Mouse (Mus musculus): ENCODE data around the gene Fgfr2. TPM values are rescaled to one million over a fixed set of nuclear protein-coding genes. Genes with fewer than 3 reads are reported as not detected.

Fgfr2 gene
- total and polyA plus RNA-seq, 2 experiments from 2014 or later = 12.1 to 32.6 TPM

GRCm38 (mm10) chr7:131669326-131669725, 1453.8 kb downstream of the Fgfr2 start:
- no peak for TF ChIP-seq CTCF (IDR thresholded peaks at IDR 0.05)
- Histone ChIP-seq H3K27me3 (ENCODE audit: insufficient read depth, low read length) (no peaks in the 10 kb centered on the region), H3K36me3 (ENCODE audit: insufficient read depth, low read length) (no peaks in the 10 kb centered on the region), H3K27ac (ENCODE audit: low read depth, low read length) (no peak overlapping the region), H3K9ac (replicated peaks; ENCODE audit: low read length, poor library complexity, severe bottlenecking) (no peak overlapping the region), H3K4me3 (ENCODE audit: low read depth, low read length) (no peak overlapping the region), H3K4me1 (ENCODE audit: insufficient read depth, low read length) (no peaks in the 10 kb centered on the region), H3K4me2 (ENCODE audit: low read depth, low read length, poor library complexity, severe bottlenecking) (no peak overlapping the region), H3K9me3 (ENCODE audit: low read length) (no peaks in the 10 kb centered on the region)
- no peak for DNase-seq (ENCODE audit: low spot score)
- ATAC-seq (ENCODE audit: low FRiP score) = no peak
- WGBS = 92% methylated on average over 4 of the region's 4 CpGs

- no peak overlapping the region for H3K9ac ChIP-seq (replicated peaks; ENCODE audit: low read length, poor library complexity, severe bottlenecking)
- no peaks in the 10 kb centered on the region for H3K4me1 ChIP-seq (ENCODE audit: insufficient read depth, low read length)
- DNase-seq (ENCODE audit: low spot score) (no peak), ATAC-seq (ENCODE audit: low FRiP score) (no peak)
- no peak overlapping the region for H3K27ac ChIP-seq (ENCODE audit: low read depth, low read length)
- 100% methylated on average over 1 of the region's 1 CpGs for WGBS
- no peaks in the 10 kb centered on the region for H3K36me3 ChIP-seq (ENCODE audit: insufficient read depth, low read length)
- H3K4me2 ChIP-seq (ENCODE audit: low read depth, low read length, poor library complexity, severe bottlenecking) = no peak overlapping the region
- no peaks in the 10 kb centered on the region for H3K9me3 ChIP-seq (ENCODE audit: low read length)
- TF ChIP-seq CTCF (IDR thresholded peaks at IDR 0.05) = no peak
- no peak overlapping the region for H3K4me3 ChIP-seq (ENCODE audit: low read depth, low read length)
- no peaks in the 10 kb centered on the region for H3K27me3 ChIP-seq (ENCODE audit: insufficient read depth, low read length)
Measured at GRCm38 (mm10) chr7:131660726-131661125, 1462.4 kb downstream of the Fgfr2 start.

GRCm38 (mm10) chr7:131656017-131656416, 1467.1 kb downstream of the Fgfr2 start:
- no peaks in the 10 kb centered on the region for H3K4me1 ChIP-seq (ENCODE audit: insufficient read depth, low read length)
- TF ChIP-seq CTCF (IDR thresholded peaks at IDR 0.05) = no peak
- H3K4me2 ChIP-seq (ENCODE audit: low read depth, low read length, poor library complexity, severe bottlenecking) = no peak overlapping the region
- H3K27ac ChIP-seq (ENCODE audit: low read depth, low read length) = no peak overlapping the region
- ATAC-seq (ENCODE audit: low FRiP score) = no peak
- H3K36me3 ChIP-seq (ENCODE audit: insufficient read depth, low read length) = no peaks in the 10 kb centered on the region
- DNase-seq (ENCODE audit: low spot score) = no peak
- H3K9ac ChIP-seq (replicated peaks; ENCODE audit: low read length, poor library complexity, severe bottlenecking) = no peak overlapping the region
- H3K9me3 ChIP-seq (ENCODE audit: low read length) = no peaks in the 10 kb centered on the region
- H3K4me3 ChIP-seq (ENCODE audit: low read depth, low read length) = no peak overlapping the region
- no peaks in the 10 kb centered on the region for H3K27me3 ChIP-seq (ENCODE audit: insufficient read depth, low read length)
- WGBS = 47% methylated on average over 7 of the region's 7 CpGs

GRCm38 (mm10) chr7:131653416-131653815, 1469.7 kb downstream of the Fgfr2 start:
- no peak for TF ChIP-seq CTCF (IDR thresholded peaks at IDR 0.05)
- 89% methylated on average over 6 of the region's 6 CpGs for WGBS
- H3K9ac ChIP-seq (replicated peaks; ENCODE audit: low read length, poor library complexity, severe bottlenecking) = no peak overlapping the region
- ATAC-seq (ENCODE audit: low FRiP score) = no peak
- H3K4me1 ChIP-seq (ENCODE audit: insufficient read depth, low read length) = no peaks in the 10 kb centered on the region
- no peak overlapping the region for H3K27ac ChIP-seq (ENCODE audit: low read depth, low read length)
- H3K27me3 ChIP-seq (ENCODE audit: insufficient read depth, low read length) = no peaks in the 10 kb centered on the region
- no peak overlapping the region for H3K4me2 ChIP-seq (ENCODE audit: low read depth, low read length, poor library complexity, severe bottlenecking)
- DNase-seq (ENCODE audit: low spot score) = no peak
- no peaks in the 10 kb centered on the region for H3K9me3 ChIP-seq (ENCODE audit: low read length)
- H3K4me3 ChIP-seq (ENCODE audit: low read depth, low read length) = no peak overlapping the region
- no peaks in the 10 kb centered on the region for H3K36me3 ChIP-seq (ENCODE audit: insufficient read depth, low read length)

- H3K27ac ChIP-seq (ENCODE audit: low read depth, low read length) = no peak overlapping the region
- no peak overlapping the region for H3K4me2 ChIP-seq (ENCODE audit: low read depth, low read length, poor library complexity, severe bottlenecking)
- H3K9ac ChIP-seq (replicated peaks; ENCODE audit: low read length, poor library complexity, severe bottlenecking) = no peak overlapping the region
- H3K4me3 ChIP-seq (ENCODE audit: low read depth, low read length) = no peak overlapping the region
- H3K4me1 ChIP-seq (ENCODE audit: insufficient read depth, low read length) = no peaks in the 10 kb centered on the region
- TF ChIP-seq CTCF (IDR thresholded peaks at IDR 0.05) = no peak
- no peak for DNase-seq (ENCODE audit: low spot score)
- H3K27me3 ChIP-seq (ENCODE audit: insufficient read depth, low read length) = no peaks in the 10 kb centered on the region
- ATAC-seq (ENCODE audit: low FRiP score) = no peak
- no peaks in the 10 kb centered on the region for H3K36me3 ChIP-seq (ENCODE audit: insufficient read depth, low read length)
- WGBS = 72% methylated on average over 12 of the region's 12 CpGs
- H3K9me3 ChIP-seq (ENCODE audit: low read length) = no peaks in the 10 kb centered on the region
Measured at GRCm38 (mm10) chr7:131651921-131652694, 1471.0 kb downstream of the Fgfr2 start.

GRCm38 (mm10) chr7:131650277-131650676, 1472.9 kb downstream of the Fgfr2 start:
- no peak for DNase-seq (ENCODE audit: low spot score)
- H3K27ac ChIP-seq (ENCODE audit: low read depth, low read length) = no peak overlapping the region
- no peak overlapping the region for H3K4me2 ChIP-seq (ENCODE audit: low read depth, low read length, poor library complexity, severe bottlenecking)
- no peak overlapping the region for H3K4me3 ChIP-seq (ENCODE audit: low read depth, low read length)
- peaks cover 9% of the 10 kb centered on the region for H3K27me3 ChIP-seq (ENCODE audit: insufficient read depth, low read length)
- H3K9ac ChIP-seq (replicated peaks; ENCODE audit: low read length, poor library complexity, severe bottlenecking) = no peak overlapping the region
- H3K36me3 ChIP-seq (ENCODE audit: insufficient read depth, low read length) = no peaks in the 10 kb centered on the region
- WGBS = 41% methylated on average over 2 of the region's 2 CpGs
- no peak for TF ChIP-seq CTCF (IDR thresholded peaks at IDR 0.05)
- no peaks in the 10 kb centered on the region for H3K4me1 ChIP-seq (ENCODE audit: insufficient read depth, low read length)
- no peaks in the 10 kb centered on the region for H3K9me3 ChIP-seq (ENCODE audit: low read length)
- ATAC-seq (ENCODE audit: low FRiP score) = no peak

Measured in midbrain, postnatal 0 days (tissue).